Mouse (Mus musculus) C2C12 (cell line): ENCODE measurements around the gene Msrb3. TPM values are rescaled to one million over a fixed set of nuclear protein-coding genes. Genes with fewer than 3 reads are reported as not detected.

Experiments
- H3K27me3 ChIP-seq: one replicate; pipeline ENCODE4 v1.6.1; 2011; ENCODE audit not compliant: control insufficient read depth, insufficient read depth, insufficient read length
- H3K36me3 ChIP-seq: one replicate; pipeline ENCODE4 v1.6.1; 2011; ENCODE audit not compliant: control insufficient read depth, insufficient read depth
- H3K4me3 ChIP-seq: one replicate; pipeline ENCODE4 v1.5.1; 2011; ENCODE audit warnings: mild to moderate bottlenecking, control low read depth; ENCODE audit not compliant: poor library complexity, insufficient read depth, severe bottlenecking
- H3K79me2 ChIP-seq: one replicate; pipeline ENCODE4 v1.6.1; 2011; ENCODE audit not compliant: control insufficient read depth, insufficient read depth
- H3K79me3 ChIP-seq: one replicate; pipeline ENCODE4 v1.6.1; 2011; ENCODE audit warnings: low read depth, control low read depth
- H3ac ChIP-seq: one replicate; pipeline ENCODE3; 2011; ENCODE audit warnings: low read depth; ENCODE audit not compliant: control insufficient read depth, insufficient read length
- CEBPB ChIP-seq: IDR thresholded peaks from one replicate; pipeline ENCODE4 v1.6.1; 2011; ENCODE audit warnings: low read depth, mild to moderate bottlenecking, control low read depth, moderate library complexity
- CTCF ChIP-seq: IDR thresholded peaks from one replicate; pipeline ENCODE4 v1.5.1; 2011; ENCODE audit not compliant: control insufficient read depth, insufficient read depth, insufficient read length
- FOSL1 ChIP-seq: IDR thresholded peaks from one replicate; pipeline ENCODE4 v1.8.0; 2011; ENCODE audit warnings: mild to moderate bottlenecking, low read length; ENCODE audit not compliant: poor library complexity, insufficient read depth, severe bottlenecking
- MAX ChIP-seq: IDR thresholded peaks from one replicate; pipeline ENCODE4 v1.6.1; 2011; ENCODE audit warnings: mild to moderate bottlenecking, control low read depth
- MYOD1 ChIP-seq: IDR thresholded peaks from one replicate; pipeline ENCODE4 v1.6.1; 2011; ENCODE audit warnings: low read depth; ENCODE audit not compliant: control insufficient read depth, insufficient read length
- MYOG ChIP-seq: IDR thresholded peaks from one replicate; pipeline ENCODE4 v1.6.1; 2011; ENCODE audit not compliant: control insufficient read depth, insufficient read length; ENCODE audit errors: extremely low read depth
- USF1 ChIP-seq: IDR thresholded peaks from one replicate; pipeline ENCODE4 v1.6.1; 2011; ENCODE audit warnings: low read depth, mild to moderate bottlenecking, control low read depth, moderate library complexity
- polyA plus RNA-seq: library from polyadenylated mRNA; unstranded; fragments of >200 nt; fragmentation: generic; extraction: Trizol; gene quantifications from one replicate; pipeline ENCODE4 v1.2.1, GENCODE M21; 2012; ENCODE audit warnings: missing spikeins

Msrb3 gene
- polyA plus RNA-seq, 1 experiment = 13.3 TPM

- TF ChIP-seq USF1 = no peak
- no peak for TF ChIP-seq CTCF
- no peak for TF ChIP-seq MAX
- Histone ChIP-seq H3K79me3 (no peaks in the 10 kb centered on the region), H3K4me3 (no peak overlapping the region), H3ac (no peak overlapping the region), H3K27me3 (no peaks in the 10 kb centered on the region), H3K36me3 (no peaks in the 10 kb centered on the region), H3K79me2 (no peaks in the 10 kb centered on the region)
Measured at GRCm38 (mm10) chr10:120801127-120801526, 97.8 kb downstream of the Msrb3 start.

- Histone ChIP-seq H3K79me3 (no peaks in the 10 kb centered on the region), H3K36me3 (no peaks in the 10 kb centered on the region), H3K4me3 (no peak overlapping the region), H3ac (no peak overlapping the region), H3K27me3 (no peaks in the 10 kb centered on the region), H3K79me2 (no peaks in the 10 kb centered on the region)
- TF ChIP-seq MYOG = no peak
- TF ChIP-seq CTCF = no peak
- TF ChIP-seq USF1 = no peak
Measured at GRCm38 (mm10) chr10:120799479-120799878, 99.4 kb downstream of the Msrb3 start.

- Histone ChIP-seq H3K4me3 (no peak overlapping the region), H3K27me3 (no peaks in the 10 kb centered on the region), H3K79me3 (no peaks in the 10 kb centered on the region), H3K36me3 (no peaks in the 10 kb centered on the region), H3K79me2 (no peaks in the 10 kb centered on the region), H3ac (no peak overlapping the region)
- TF ChIP-seq MYOG (no peak), FOSL1 (no peak), MAX (no peak), CTCF (no peak), CEBPB (no peak), USF1 (no peak), MYOD1 (no peak)
Measured at GRCm38 (mm10) chr10:120796749-120797148, 102.2 kb downstream of the Msrb3 start.

GRCm38 (mm10) chr10:120794391-120794817, 104.5 kb downstream of the Msrb3 start:
- Histone ChIP-seq H3K4me3 (no peak overlapping the region), H3K27me3 (no peaks in the 10 kb centered on the region), H3K79me3 (no peaks in the 10 kb centered on the region), H3K79me2 (no peaks in the 10 kb centered on the region), H3ac (no peak overlapping the region), H3K36me3 (no peaks in the 10 kb centered on the region)
- TF ChIP-seq MAX (no peak), FOSL1 (no peak), USF1 (no peak), CTCF (no peak), MYOD1 (no peak), CEBPB (no peak), MYOG (no peak)

- no peaks in the 10 kb centered on the region for H3K36me3 ChIP-seq
- H3ac ChIP-seq = no peak overlapping the region
- no peak for TF ChIP-seq MAX
- TF ChIP-seq FOSL1 = no peak
- TF ChIP-seq USF1 = no peak
- no peaks in the 10 kb centered on the region for H3K27me3 ChIP-seq
- H3K79me3 ChIP-seq = no peaks in the 10 kb centered on the region
- H3K4me3 ChIP-seq = no peak overlapping the region
- H3K79me2 ChIP-seq = no peaks in the 10 kb centered on the region
Measured at GRCm38 (mm10) chr10:120792191-120792765, 106.6 kb downstream of the Msrb3 start.

- H3ac ChIP-seq = no peak overlapping the region
- no peaks in the 10 kb centered on the region for H3K79me3 ChIP-seq
- TF ChIP-seq FOSL1 (no peak), MYOG (no peak), USF1 (no peak), MYOD1 (no peak), CTCF (no peak), CEBPB (no peak), MAX (no peak)
- H3K79me2 ChIP-seq = no peaks in the 10 kb centered on the region
- H3K27me3 ChIP-seq = no peaks in the 10 kb centered on the region
- H3K4me3 ChIP-seq = no peak overlapping the region
- H3K36me3 ChIP-seq = no peaks in the 10 kb centered on the region
Measured at GRCm38 (mm10) chr10:120791438-120791837, 107.5 kb downstream of the Msrb3 start.

- Histone ChIP-seq H3K4me3 (no peak overlapping the region), H3ac (no peak overlapping the region), H3K79me2 (no peaks in the 10 kb centered on the region), H3K79me3 (no peaks in the 10 kb centered on the region), H3K36me3 (no peaks in the 10 kb centered on the region), H3K27me3 (no peaks in the 10 kb centered on the region)
- TF ChIP-seq CEBPB (no peak), MYOG (no peak), MAX (no peak), USF1 (no peak), FOSL1 (no peak), CTCF (no peak), MYOD1 (no peak)
Measured at GRCm38 (mm10) chr10:120787202-120787601, 111.7 kb downstream of the Msrb3 start.
